Mouse (Mus musculus): ENCODE results near the gene Fank1.

GRCm38 (mm10) chr7:133872701-133873100, 96.0 kb downstream of the Fank1 start:
- TF ChIP-seq CTCF (IDR thresholded peaks at IDR 0.05; ENCODE audit: insufficient read depth, low read depth, low read length): no peak
- no peak for TF ChIP-seq POLR2A (IDR thresholded peaks at IDR 0.05; ENCODE audit: insufficient read depth, low read depth, low read length)

Data from olfactory bulb, adult 2 months (tissue).